In genomic region chr5:73383647-73383970, GRCm38 (mm10) we compare ENCODE assay signal across 10 mouse cellular contexts. TPM values are rescaled to one million over a fixed set of nuclear protein-coding genes. Genes with fewer than 3 reads are reported as not detected.
DNase-seq lines count a peak whose midpoint lies in the region; ATAC-seq lines count a peak whose summit lies in the region.
"Had no signal": no experiment of that assay in that cellular context is flagged by ENCODE, and none has a peak within 500 bp of the region (broad histone marks: within the 10 kb centered on the region; RNA-seq: fewer than 3 reads in every experiment).

No protein-coding gene starts in this region.

- WGBS in heart, embryonic 12.5 days: 73% methylated on average over 4 of the region's 4 CpGs
- 17% methylated on average over 4 of the region's 4 CpGs for WGBS in hindbrain, embryonic 16.5 days
- 23% methylated on average over 4 of the region's 4 CpGs for WGBS in midbrain, embryonic 13.5 days
- 61% methylated on average over 4 of the region's 4 CpGs for WGBS in intestine, embryonic 16.5 days

- no peaks in the 10 kb centered on the region for H3K27me3 ChIP-seq in heart, embryonic 12.5 days (replicated peaks)
- peaks cover 5% of the 10 kb centered on the region; the same call in 1 of the 2 replicates for H3K27me3 ChIP-seq in hindbrain, embryonic 16.5 days (replicated peaks; ENCODE audit: control insufficient read depth, insufficient read depth, low read length)
- peaks cover 20% of the 10 kb centered on the region for H3K27me3 ChIP-seq in midbrain, embryonic 13.5 days
- H3K27me3 ChIP-seq in intestine, embryonic 16.5 days (replicated peaks; ENCODE audit: control insufficient read depth, insufficient read depth, low read length): 0 out of 2 replicates have a peak, but pooled peaks cover 2% of the 10 kb centered on the region

- H3K9ac ChIP-seq in heart, embryonic 12.5 days: no peak overlapping the region
- H3K9ac ChIP-seq in hindbrain, embryonic 16.5 days (ENCODE audit: low read depth, low read length): no peak overlapping the region
- H3K9ac ChIP-seq in midbrain, embryonic 13.5 days (replicated peaks): no peak overlapping the region
- no peak overlapping the region for H3K9ac ChIP-seq in intestine, embryonic 16.5 days (ENCODE audit: low read depth, low read length)
- H3K9ac ChIP-seq: embryonic facial prominence, embryonic 15.5 days had no signal

- H3K4me3 ChIP-seq in heart, embryonic 12.5 days: no peak overlapping the region
- H3K4me3 ChIP-seq in hindbrain, embryonic 16.5 days (ENCODE audit: low read length): no peak overlapping the region
- no peak overlapping the region for H3K4me3 ChIP-seq in midbrain, embryonic 13.5 days (replicated peaks)
- H3K4me3 ChIP-seq in intestine, embryonic 16.5 days (ENCODE audit: low read length): no peak overlapping the region
- H3K4me3 ChIP-seq: embryonic facial prominence, embryonic 15.5 days had no signal

- no peak for ATAC-seq in heart, embryonic 12.5 days (ENCODE audit: insufficient number of reproducible peaks, low FRiP score)
- ATAC-seq in hindbrain, embryonic 16.5 days: 0 out of 2 replicates have a peak, but pooled peaks have one; percentile 51
- ATAC-seq in midbrain, embryonic 13.5 days: peak; percentile 81
- no peak for ATAC-seq in intestine, embryonic 16.5 days

- DNase-seq in heart, adult 11 months: peak; percentile 71
- DNase-seq in 416B (ENCODE audit: low read depth): peak; percentile 12
- no peak for DNase-seq in layer of hippocampus, postnatal 25 days (ENCODE audit: extremely low spot score in 1 of 2, low spot score in 1 of 2)
- DNase-seq in heart, adult 9 months (ENCODE audit: low spot score in 2 of 2): no peak
- DNase-seq: thymus, adult 18-20 months had no signal

- no peak overlapping the region for H3K4me2 ChIP-seq in heart, embryonic 12.5 days
- no peak overlapping the region for H3K4me2 ChIP-seq in hindbrain, embryonic 16.5 days (ENCODE audit: low read length)
- no peak overlapping the region for H3K4me2 ChIP-seq in midbrain, embryonic 13.5 days (replicated peaks)
- no peak overlapping the region for H3K4me2 ChIP-seq in intestine, embryonic 16.5 days (ENCODE audit: low read depth, low read length)
- H3K4me2 ChIP-seq: embryonic facial prominence, embryonic 15.5 days had no signal

- H3K27ac ChIP-seq in heart, embryonic 12.5 days (ENCODE audit: poor library complexity, severe bottlenecking): no peak overlapping the region
- no peak overlapping the region for H3K27ac ChIP-seq in hindbrain, embryonic 16.5 days (ENCODE audit: low read depth, low read length)
- no peak overlapping the region for H3K27ac ChIP-seq in midbrain, embryonic 13.5 days
- H3K27ac ChIP-seq in intestine, embryonic 16.5 days (ENCODE audit: low read length): no peak overlapping the region
- H3K27ac ChIP-seq: embryonic facial prominence, embryonic 15.5 days had no signal

- peaks cover 15% of the 10 kb centered on the region for H3K4me1 ChIP-seq in heart, embryonic 12.5 days (replicated peaks)
- no peaks in the 10 kb centered on the region for H3K4me1 ChIP-seq in hindbrain, embryonic 16.5 days (ENCODE audit: control insufficient read depth, insufficient read depth, low read depth, low read length)
- peaks cover 5% of the 10 kb centered on the region for H3K4me1 ChIP-seq in midbrain, embryonic 13.5 days (replicated peaks)
- no peaks in the 10 kb centered on the region for H3K4me1 ChIP-seq in intestine, embryonic 16.5 days (ENCODE audit: control insufficient read depth, insufficient read depth, low read length)
- H3K4me1 ChIP-seq: embryonic facial prominence, embryonic 15.5 days had no signal

- no peaks in the 10 kb centered on the region for H3K36me3 ChIP-seq in heart, embryonic 12.5 days
- no peaks in the 10 kb centered on the region for H3K36me3 ChIP-seq in hindbrain, embryonic 16.5 days (ENCODE audit: control insufficient read depth, insufficient read depth, low read length)
- no peaks in the 10 kb centered on the region for H3K36me3 ChIP-seq in midbrain, embryonic 13.5 days
- no peaks in the 10 kb centered on the region for H3K36me3 ChIP-seq in intestine, embryonic 16.5 days (ENCODE audit: control insufficient read depth, insufficient read depth, low read length)
- H3K36me3 ChIP-seq: embryonic facial prominence, embryonic 15.5 days had no signal

- no peaks in the 10 kb centered on the region for H3K9me3 ChIP-seq in heart, embryonic 12.5 days (replicated peaks)
- H3K9me3 ChIP-seq in hindbrain, embryonic 16.5 days (ENCODE audit: control insufficient read depth, low read length): no peaks in the 10 kb centered on the region
- no peaks in the 10 kb centered on the region for H3K9me3 ChIP-seq in midbrain, embryonic 13.5 days
- H3K9me3 ChIP-seq in intestine, embryonic 16.5 days (ENCODE audit: control insufficient read depth, low read length): no peaks in the 10 kb centered on the region
- H3K9me3 ChIP-seq: embryonic facial prominence, embryonic 15.5 days had no signal

RNA-seq across cellular contexts. Expression of gene Cwh43, which starts 22.3 kb away (rescaled TPM):
- polyA plus RNA-seq in heart, embryonic 12.5 days (2016; fragmentation: Nextera tagmentation; extraction: Ambion mirVana): not detected in 2 replicates
- polyA plus RNA-seq in hindbrain, embryonic 16.5 days (2015; fragmentation: Nextera tagmentation; extraction: Ambion mirVana): 0.44 and 0.46 TPM in 2 replicates
- 0.35 TPM in 1 of 2 replicates, not detected in the other for polyA plus RNA-seq in midbrain, embryonic 13.5 days (2015; fragmentation: Nextera tagmentation; extraction: Ambion mirVana)
- total RNA-seq in layer of hippocampus, postnatal 25 days (2021): 1 to 10 TPM in 1 of 2 experiments, under 1 TPM in 1; 0.62 to 1.3 TPM
- 0.13 and 0.16 TPM in 2 replicates for polyA plus RNA-seq in intestine, embryonic 16.5 days (2015; fragmentation: Nextera tagmentation; extraction: Ambion mirVana)

RNA-seq across cellular contexts. Expression of gene Ociad2, which starts 42.8 kb away (rescaled TPM):
- 27.5 and 29.0 TPM in 2 replicates for polyA plus RNA-seq in heart, embryonic 12.5 days (2016; fragmentation: Nextera tagmentation; extraction: Ambion mirVana)
- 26.6 and 27.4 TPM in 2 replicates for polyA plus RNA-seq in hindbrain, embryonic 16.5 days (2015; fragmentation: Nextera tagmentation; extraction: Ambion mirVana)
- polyA plus RNA-seq in midbrain, embryonic 13.5 days (2015; fragmentation: Nextera tagmentation; extraction: Ambion mirVana): 22.8 and 24.5 TPM in 2 replicates
- 100 to 1,000 TPM; 122 to 128 TPM for total RNA-seq in layer of hippocampus, postnatal 25 days (2021)
- polyA plus RNA-seq in intestine, embryonic 16.5 days (2015; fragmentation: Nextera tagmentation; extraction: Ambion mirVana): 273 and 289 TPM in 2 replicates

Comparison
In these comparisons a context has a peak if more than half of its experiments do, and no peak if none do; other contexts are left out.
1. DNase-seq: peak in heart, adult 11 months (single experiment) and 416B (single experiment); none in layer of hippocampus, postnatal 25 days (0 of 2) and heart, adult 9 months (0 of 2).
2. ATAC-seq: peak in hindbrain, embryonic 16.5 days (single experiment) and midbrain, embryonic 13.5 days (single experiment); none in heart, embryonic 12.5 days (single experiment) and intestine, embryonic 16.5 days (single experiment).